Comparison of ENCODE assay signal across 14 mouse cellular contexts in the genomic region with DNA sequence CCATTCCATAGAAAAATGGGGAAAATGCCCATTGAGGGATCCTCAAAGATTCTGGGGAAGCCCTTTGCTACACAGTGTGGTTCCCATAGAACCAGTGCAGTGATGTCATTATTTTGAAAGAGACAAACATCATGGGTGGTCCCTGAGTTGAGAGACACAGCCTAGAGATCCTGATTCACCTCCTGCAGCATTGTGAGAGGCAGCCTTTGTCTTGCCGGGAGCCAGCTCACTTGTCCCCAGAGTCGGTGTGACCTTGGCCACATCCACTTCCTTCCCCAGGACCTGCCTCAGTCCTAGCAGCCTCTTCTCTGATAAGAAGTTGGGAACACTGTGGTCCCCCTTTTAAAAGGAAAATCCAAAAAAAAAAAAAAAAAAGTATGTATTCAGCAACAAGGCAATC. TPM values are rescaled to one million over a fixed set of nuclear protein-coding genes. Genes with fewer than 3 reads are reported as not detected.
DNase-seq lines count a peak whose midpoint lies in the region; ATAC-seq lines count a peak whose summit lies in the region.
"Had no signal": no experiment of that assay in that cellular context is flagged by ENCODE, and none has a peak within 500 bp of the region (broad histone marks: within the 10 kb centered on the region; RNA-seq: fewer than 3 reads in every experiment).

No protein-coding gene starts in this region.

- H3K4me3 ChIP-seq in liver, embryonic 11.5 days (ENCODE audit: low read depth, low read length) = no peak overlapping the region
- H3K4me3 ChIP-seq: forebrain, embryonic 13.5 days had no signal

- no peak overlapping the region for H3K9ac ChIP-seq in liver, embryonic 11.5 days (ENCODE audit: low read depth, low read length)
- H3K9ac ChIP-seq: forebrain, embryonic 13.5 days; hindbrain, embryonic 14.5 days had no signal

- peak; percentile 44 to 80 for DNase-seq in heart, adult 18-20 months
- no peak for DNase-seq in heart, postnatal 36 days
- peak; percentile 77 for DNase-seq in 416B (ENCODE audit: low read depth)
- peak; percentile 53 for DNase-seq in heart, adult 8-10 months (ENCODE audit: low spot score)
- DNase-seq in liver, embryonic 11.5 days (ENCODE audit: low spot score) = no peak
- DNase-seq in cerebellum, adult 9-11 months = no peak
- no peak for DNase-seq in spleen, postnatal 36 days (ENCODE audit: low spot score in 2 of 2)
- no peak for DNase-seq in right cerebral cortex, adult 18-20 months
- DNase-seq: cerebellum, postnatal 14 days; layer of hippocampus, postnatal 36 days; midbrain, embryonic 14.5 days had no signal

- no peak overlapping the region for H3K4me2 ChIP-seq in liver, embryonic 11.5 days
- H3K4me2 ChIP-seq: forebrain, embryonic 13.5 days; hindbrain, embryonic 14.5 days had no signal

- no peaks in the 10 kb centered on the region for H3K27me3 ChIP-seq in liver, embryonic 11.5 days (replicated peaks; ENCODE audit: control insufficient read depth, insufficient read depth, low read length)
- H3K27me3 ChIP-seq: forebrain, embryonic 13.5 days had no signal

- intact Hi-C loops in heart, postnatal 36 days (cut with DNase I) = no loop called here

- 0 out of 2 replicates have a peak overlapping the region, but pooled peaks have one; percentile 43 for H3K27ac ChIP-seq in liver, embryonic 11.5 days (ENCODE audit: low read depth, low read length)
- H3K27ac ChIP-seq: forebrain, embryonic 13.5 days; hindbrain, embryonic 14.5 days had no signal

- H3K9me3 ChIP-seq in liver, embryonic 11.5 days (ENCODE audit: control insufficient read depth, low read length) = no peaks in the 10 kb centered on the region
- H3K9me3 ChIP-seq: forebrain, embryonic 13.5 days had no signal

- H3K36me3 ChIP-seq in liver, embryonic 11.5 days (ENCODE audit: control insufficient read depth, insufficient read depth, low read length) = peaks cover 4% of the 10 kb centered on the region; the same call in 1 of the 2 replicates

- 35% methylated on average over 2 of the region's 2 CpGs for WGBS in liver, embryonic 11.5 days

- ATAC-seq in liver, embryonic 11.5 days (replicated peaks; ENCODE audit: low FRiP score) = no peak
- ATAC-seq: activated CD4-positive, CD25-positive, alpha-beta regulatory T cell, adult 4 months; forebrain, embryonic 13.5 days had no signal

- peaks cover 10% of the 10 kb centered on the region for H3K4me1 ChIP-seq in liver, embryonic 11.5 days (replicated peaks; ENCODE audit: control insufficient read depth, insufficient read depth, low read length)
- H3K4me1 ChIP-seq: forebrain, embryonic 13.5 days had no signal

RNA-seq across cellular contexts. Expression of a gene that starts 36.3 kb away (rescaled TPM):
- 10 to 100 TPM; 28.3 to 29.5 TPM for total RNA-seq in heart, adult 18-20 months (2021)
- 10 to 100 TPM; 13.7 to 21.0 TPM for total RNA-seq in heart, postnatal 36 days (2021)
- total RNA-seq in heart, adult 8-10 months (2022) = 10 to 100 TPM; 12.2 to 18.8 (median 17.0) TPM
- polyA plus RNA-seq in liver, embryonic 11.5 days (2014; fragmentation: Nextera tagmentation; extraction: Ambion mirVana) = 10.2 and 12.9 TPM in 2 replicates

Comparison
In these comparisons a context has a peak if more than half of its experiments do, and no peak if none do; other contexts are left out.
1. DNase-seq: peak in heart, adult 18-20 months (2 of 2), 416B (single experiment) and heart, adult 8-10 months (single experiment); none in heart, postnatal 36 days (0 of 2), liver, embryonic 11.5 days (single experiment), cerebellum, adult 9-11 months (single experiment), spleen, postnatal 36 days (0 of 2) and right cerebral cortex, adult 18-20 months (single experiment).